Mouse (Mus musculus) embryonic facial prominence, embryonic 11.5 days (tissue): ENCODE data around the gene Nudt6. TPM values are rescaled to one million over a fixed set of nuclear protein-coding genes. Genes with fewer than 3 reads are reported as not detected.

Experiments used
- ATAC-seq: fragments of 200-750 bp; cut with Nextera tagmentation; replicated peaks from 2 replicates; pipeline ENCODE4 v1.8.0; 2017; ENCODE audit warnings: low read depth; ENCODE audit not compliant: insufficient number of reproducible peaks, low FRiP score, low TSS enrichment
- DNase-seq: peaks from one replicate; pipeline ENCODE4 v3.0.0-alpha.2; 2015; ENCODE audit warnings: low spot score
- H3K27ac ChIP-seq: fragments of 300-500 bp; sonication (generic); replicated peaks from 2 replicates; pipeline ENCODE4 v1.5.1; 2014; ENCODE audit warnings: mild to moderate bottlenecking, low read depth, low read length, control low read depth
- H3K27me3 ChIP-seq: fragments of 300-500 bp; sonication (generic); 2 replicates; pipeline ENCODE4 v1.6.1; 2014; ENCODE audit warnings: mild to moderate bottlenecking, low read length, moderate library complexity, mixed read lengths; ENCODE audit not compliant: control insufficient read depth, insufficient read depth
- H3K36me3 ChIP-seq: fragments of 300-500 bp; sonication (generic); replicated peaks from 2 replicates; pipeline ENCODE4 v1.6.1; 2014; ENCODE audit warnings: low read depth, mild to moderate bottlenecking, low read length, moderate library complexity, mixed read lengths; ENCODE audit not compliant: control insufficient read depth, insufficient read depth
- H3K4me1 ChIP-seq: fragments of 300-500 bp; sonication (generic); 2 replicates; pipeline ENCODE4 v1.6.1; 2014; ENCODE audit warnings: low read length, mixed read lengths; ENCODE audit not compliant: control insufficient read depth, insufficient read depth
- H3K4me2 ChIP-seq: fragments of 300-500 bp; sonication (generic); 2 replicates; pipeline ENCODE4 v1.6.1; 2014; ENCODE audit warnings: low read depth, mild to moderate bottlenecking, control low read depth, low read length, moderate library complexity
- H3K4me3 ChIP-seq: fragments of 300-500 bp; sonication (generic); 2 replicates; pipeline ENCODE4 v1.5.1; 2014; ENCODE audit warnings: low read depth, low read length, control low read depth
- H3K9ac ChIP-seq: fragments of 300-500 bp; sonication (generic); replicated peaks from 2 replicates; pipeline ENCODE4 v1.6.1; 2014; ENCODE audit warnings: mild to moderate bottlenecking, control low read depth, low read length
- H3K9me3 ChIP-seq: fragments of 300-500 bp; sonication (generic); replicated peaks from 2 replicates; pipeline ENCODE4 v1.6.1; 2016; ENCODE audit warnings: mild to moderate bottlenecking, low read length, inconsistent platforms, mixed read lengths; ENCODE audit not compliant: control insufficient read depth
- WGBS: fragments of 180-500 bp; shearing (Covaris S2); extraction: QIAGEN DNeasy Blood & Tissue Kit; methylation state at CpG from one replicate; pipeline ENCODE4 v1.1.7; 2014; 5-methylcytosine and 5-hydroxymethylcytosine counted together
- polyA plus RNA-seq: library from polyadenylated mRNA; unstranded; fragments of >200 nt; fragmentation: Nextera tagmentation; extraction: Ambion mirVana; gene quantifications from 2 replicates; pipeline ENCODE4 v1.2.1, GENCODE M21; 2014

The Nudt6 gene
- 3.6 and 3.8 TPM in 2 replicates for polyA plus RNA-seq

GRCm38 (mm10) chr3:37420072-37420471 is at the start of gene Nudt6:
TSS of gene Nudt6 (minus strand) at chr3:37420211.
- Histone ChIP-seq H3K27me3 (no peaks in the 10 kb centered on the region), H3K4me1 (0 out of 2 replicates have a peak, but pooled peaks cover 2% of the 10 kb centered on the region), H3K36me3 (no peaks in the 10 kb centered on the region), H3K27ac (peak within 1 kb of the TSS; percentile 85), H3K4me2 (peak within 1 kb of the TSS; percentile 88), H3K9ac (peak within 1 kb of the TSS; percentile 78), H3K4me3 (peak within 1 kb of the TSS; percentile 96), H3K9me3 (no peaks in the 10 kb centered on the region)
- under 1% methylated on average over 50 of the region's 50 CpGs for WGBS
- peak; percentile 95 for DNase-seq
- peak; percentile 82 for ATAC-seq

- ATAC-seq = no peak
These were observed 49.3 kb upstream of the Nudt6 start for GRCm38 (mm10) chr3:37469353-37469752.

GRCm38 (mm10) chr3:37468170-37468569 is 48.2 kb upstream of the Nudt6 start:
- 88% methylated on average over 2 of the region's 2 CpGs for WGBS
- no peak overlapping the region for H3K9ac ChIP-seq
- no peak overlapping the region for H3K4me3 ChIP-seq
- no peaks in the 10 kb centered on the region for H3K4me1 ChIP-seq
- ATAC-seq = no peak
- no peak overlapping the region for H3K27ac ChIP-seq
- H3K36me3 ChIP-seq = no peaks in the 10 kb centered on the region
- no peaks in the 10 kb centered on the region for H3K9me3 ChIP-seq
- no peak overlapping the region for H3K4me2 ChIP-seq
- DNase-seq = peak; percentile 22
- H3K27me3 ChIP-seq = no peaks in the 10 kb centered on the region

More at GRCm38 (mm10) chr3:37469353-37469752, 49.3 kb upstream of the Nudt6 start:
- Histone ChIP-seq H3K4me2 (no peak overlapping the region), H3K27ac (no peak overlapping the region), H3K4me3 (no peak overlapping the region), H3K36me3 (no peaks in the 10 kb centered on the region), H3K27me3 (no peaks in the 10 kb centered on the region), H3K4me1 (no peaks in the 10 kb centered on the region), H3K9ac (no peak overlapping the region), H3K9me3 (no peaks in the 10 kb centered on the region)
- DNase-seq = no peak
- 89% methylated on average over 4 of the region's 4 CpGs for WGBS

- DNase-seq = no peak
- no peaks in the 10 kb centered on the region for H3K27me3 ChIP-seq
- H3K4me1 ChIP-seq = no peaks in the 10 kb centered on the region
- 92% methylated on average over 1 of the region's 1 CpGs for WGBS
- H3K9ac ChIP-seq = no peak overlapping the region
- no peak overlapping the region for H3K4me3 ChIP-seq
- H3K36me3 ChIP-seq = no peaks in the 10 kb centered on the region
- ATAC-seq = no peak
- no peak overlapping the region for H3K4me2 ChIP-seq
- no peak overlapping the region for H3K27ac ChIP-seq
- H3K9me3 ChIP-seq = no peaks in the 10 kb centered on the region
These were observed 36.0 kb upstream of the Nudt6 start for GRCm38 (mm10) chr3:37455992-37456391.

GRCm38 (mm10) chr3:37443409-37443808 is 23.4 kb upstream of the Nudt6 start:
- Histone ChIP-seq H3K4me1 (no peaks in the 10 kb centered on the region), H3K4me2 (no peak overlapping the region), H3K27ac (no peak overlapping the region), H3K36me3 (no peaks in the 10 kb centered on the region; the same call in 1 of the 2 replicates), H3K9me3 (no peaks in the 10 kb centered on the region), H3K9ac (no peak overlapping the region), H3K27me3 (no peaks in the 10 kb centered on the region), H3K4me3 (no peak overlapping the region)
- DNase-seq = no peak
- no peak for ATAC-seq
- 98% methylated on average over 2 of the region's 2 CpGs for WGBS

GRCm38 (mm10) chr3:37439770-37440169 is 19.8 kb upstream of the Nudt6 start:
- ATAC-seq = no peak
- H3K9me3 ChIP-seq = no peaks in the 10 kb centered on the region
- 90% methylated on average over 1 of the region's 1 CpGs for WGBS
- no peaks in the 10 kb centered on the region for H3K4me1 ChIP-seq
- H3K9ac ChIP-seq = no peak overlapping the region
- H3K4me2 ChIP-seq = no peak overlapping the region
- no peak overlapping the region for H3K27ac ChIP-seq
- H3K27me3 ChIP-seq = no peaks in the 10 kb centered on the region
- H3K4me3 ChIP-seq = no peak overlapping the region
- DNase-seq = no peak
- H3K36me3 ChIP-seq = no peaks in the 10 kb centered on the region; the same call in 1 of the 2 replicates

GRCm38 (mm10) chr3:37430359-37430758 is 10.3 kb upstream of the Nudt6 start:
- H3K9me3 ChIP-seq = no peaks in the 10 kb centered on the region
- H3K9ac ChIP-seq = no peak overlapping the region
- H3K4me2 ChIP-seq = no peak overlapping the region
- H3K27me3 ChIP-seq = no peaks in the 10 kb centered on the region
- H3K27ac ChIP-seq = no peak overlapping the region
- DNase-seq (no peak), ATAC-seq (no peak)
- H3K4me1 ChIP-seq = no peaks in the 10 kb centered on the region
- peaks cover 2% of the 10 kb centered on the region for H3K36me3 ChIP-seq
- H3K4me3 ChIP-seq = no peak overlapping the region

- ATAC-seq (no peak), DNase-seq (no peak)
- H3K27me3 ChIP-seq = no peaks in the 10 kb centered on the region
- no peak overlapping the region for H3K4me2 ChIP-seq
- H3K9ac ChIP-seq = no peak overlapping the region
- no peak overlapping the region for H3K4me3 ChIP-seq
- no peak overlapping the region for H3K27ac ChIP-seq
- no peaks in the 10 kb centered on the region; the same call in 1 of the 2 replicates for H3K36me3 ChIP-seq
- no peaks in the 10 kb centered on the region for H3K9me3 ChIP-seq
- H3K4me1 ChIP-seq = 0 out of 2 replicates have a peak, but pooled peaks cover 2% of the 10 kb centered on the region
- WGBS = 97% methylated on average over 3 of the region's 3 CpGs
These were observed 6.1 kb upstream of the Nudt6 start for GRCm38 (mm10) chr3:37426069-37426468.
